Mouse (Mus musculus) heart, adult 2 months (tissue): Measurements from ENCODE around the gene Tmem222.

Experiments
- CTCF ChIP-seq: fragments of 200-600 bp; IDR thresholded peaks from 2 replicates; pipeline ENCODE4 v1.8.1; 2022; ENCODE audit warnings: antibody characterized with exemption, mild to moderate bottlenecking, moderate library complexity
- POLR2A ChIP-seq: fragments of 200-500 bp; IDR thresholded peaks from 2 replicates; pipeline ENCODE4 v1.6.1; 2011; ENCODE audit warnings: mild to moderate bottlenecking, low read depth, low read length, control low read depth; ENCODE audit not compliant: insufficient read depth

GRCm38 (mm10) chr4:133302668-133303067 is 25.1 kb upstream of the Tmem222 start:
- TF ChIP-seq CTCF (no peak), POLR2A (no peak)
